Mouse (Mus musculus): Measurements from ENCODE around the gene Ahdc1. TPM values are rescaled to one million over a fixed set of nuclear protein-coding genes. Genes with fewer than 3 reads are reported as not detected.
A peak's percentile ranks its signal among the peaks of the same experiment; 100 is the strongest.

The Ahdc1 gene
- polyA plus RNA-seq, 1 experiment from 2014 or later = 10.4 TPM

DNA sequence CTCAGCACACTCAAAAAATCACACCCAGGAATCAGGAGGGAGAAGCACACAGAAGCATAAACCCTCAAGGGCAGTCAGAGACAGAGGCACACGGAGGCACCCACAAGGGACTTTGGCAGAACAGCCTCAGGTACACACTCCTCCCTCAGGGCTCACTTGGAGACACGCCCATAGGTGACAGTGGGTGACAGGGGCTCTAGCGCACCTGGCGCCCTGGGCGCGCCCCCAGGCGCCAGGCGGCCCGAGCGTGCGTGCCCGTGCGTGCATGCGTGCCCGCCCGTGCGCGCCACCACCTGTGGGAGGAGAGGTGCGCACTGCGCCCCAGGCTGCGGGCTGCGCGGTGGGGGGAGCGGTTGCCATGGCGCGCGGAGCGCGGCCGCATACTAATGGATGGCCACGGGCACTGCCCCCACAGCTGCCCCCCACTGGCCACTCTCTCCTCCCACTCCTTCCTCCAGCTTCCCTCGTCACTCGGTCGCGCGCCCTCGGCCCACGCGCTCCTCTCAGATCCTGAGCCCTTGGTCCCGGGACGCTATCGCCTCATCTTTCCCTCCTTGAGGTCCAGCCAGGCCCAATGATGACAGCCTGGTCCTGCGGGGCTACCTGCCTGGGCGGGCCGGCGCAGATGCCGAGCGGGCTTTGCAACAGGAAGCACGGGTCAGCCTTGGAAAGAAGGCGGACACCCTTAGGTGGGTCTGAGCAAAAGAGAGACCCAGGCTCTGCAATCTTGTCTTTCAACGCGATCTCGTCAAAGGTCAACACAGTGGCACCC lies 74.1 kb downstream of the Ahdc1 start:
- Histone ChIP-seq H3K9ac (ENCODE audit: low read depth, low read length) (peak overlapping the region; percentile 64), H3K4me2 (ENCODE audit: low read length) (peak overlapping the region; percentile 90), H3K36me3 (ENCODE audit: control insufficient read depth, insufficient read depth, low read length) (no peaks in the 10 kb centered on the region), H3K9me3 (ENCODE audit: control insufficient read depth, low read length) (no peaks in the 10 kb centered on the region), H3K27me3 (replicated peaks; ENCODE audit: control insufficient read depth, insufficient read depth, low read length) (no peaks in the 10 kb centered on the region), H3K27ac (ENCODE audit: low read depth, low read length) (peak overlapping the region; percentile 83), H3K4me3 (ENCODE audit: low read length) (peak overlapping the region; percentile 41), H3K4me1 (ENCODE audit: control insufficient read depth, insufficient read depth, low read depth, low read length) (peaks cover 44% of the 10 kb centered on the region)
- ATAC-seq = peak; percentile 68
- WGBS = 0% methylated on average over 39 of the region's 53 CpGs

DNA sequence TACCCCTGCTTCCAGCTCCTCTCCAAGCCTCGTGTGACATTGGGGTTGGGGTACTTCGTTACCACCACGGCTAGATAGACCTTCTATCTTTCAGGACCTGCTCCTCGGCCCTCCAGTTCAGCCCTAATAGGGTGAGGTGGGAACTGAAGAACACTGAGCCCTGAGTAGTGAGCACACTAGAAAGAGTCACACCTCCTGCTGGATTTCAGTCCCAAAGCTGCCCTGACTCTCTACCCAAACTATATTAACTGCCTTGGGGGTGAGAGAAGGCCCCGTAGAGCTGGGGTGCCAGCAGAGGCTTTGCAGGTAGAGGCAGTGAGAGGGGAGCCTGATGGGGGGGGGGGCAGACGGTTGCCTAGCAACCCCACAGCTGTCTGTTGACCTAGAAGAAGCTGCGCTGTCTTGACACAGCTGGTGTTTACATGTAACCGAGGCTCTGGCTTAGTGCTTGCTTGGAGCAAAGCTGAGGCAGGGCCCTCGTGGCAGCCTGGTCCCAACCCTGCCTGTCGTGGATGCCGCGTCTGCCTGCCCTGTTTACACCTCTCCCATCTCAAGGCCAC lies 74.8 kb downstream of the Ahdc1 start:
- Histone ChIP-seq H3K9me3 (ENCODE audit: control insufficient read depth, low read length) (no peaks in the 10 kb centered on the region), H3K4me3 (ENCODE audit: low read length) (no peak overlapping the region; the same call in 1 of the 2 replicates), H3K4me2 (ENCODE audit: low read length) (peak overlapping the region; percentile 90), H3K27me3 (replicated peaks; ENCODE audit: control insufficient read depth, insufficient read depth, low read length) (no peaks in the 10 kb centered on the region), H3K9ac (ENCODE audit: low read depth, low read length) (peak overlapping the region; percentile 64), H3K4me1 (ENCODE audit: control insufficient read depth, insufficient read depth, low read depth, low read length) (peaks cover 50% of the 10 kb centered on the region), H3K27ac (ENCODE audit: low read depth, low read length) (peak overlapping the region; percentile 83), H3K36me3 (ENCODE audit: control insufficient read depth, insufficient read depth, low read length) (no peaks in the 10 kb centered on the region)
- peak; percentile 7; the same call in 1 of the 2 replicates for ATAC-seq
- WGBS = 9% methylated on average over 12 of the region's 12 CpGs

DNA sequence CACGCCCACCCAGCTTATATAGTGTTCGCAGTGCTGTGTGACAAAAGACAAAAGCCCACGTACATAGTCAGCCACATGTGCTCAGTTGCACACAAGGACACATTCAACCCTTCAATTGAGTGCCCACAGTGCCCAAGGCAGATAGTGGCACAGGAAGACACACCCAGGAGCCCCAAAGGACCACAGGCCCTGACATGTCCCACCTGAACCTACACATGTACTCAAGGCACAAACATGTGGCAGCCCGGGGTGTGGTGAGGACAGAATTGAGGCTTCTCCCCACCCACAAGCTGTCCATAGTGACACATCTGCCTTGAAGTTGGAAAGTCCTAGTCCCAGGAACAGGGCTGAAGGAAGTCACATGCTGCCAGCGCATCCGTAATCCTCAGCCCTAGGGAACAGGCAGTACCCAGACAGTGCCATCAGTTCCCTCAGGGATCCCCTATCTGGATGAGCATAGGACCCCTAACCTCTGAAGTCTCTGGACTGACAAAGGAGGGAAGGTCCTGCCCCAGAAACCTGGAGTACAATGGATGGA lies 76.2 kb downstream of the Ahdc1 start:
- H3K4me3 ChIP-seq (ENCODE audit: low read length) = no peak overlapping the region
- peak overlapping the region; percentile 4; the same call in 1 of the 2 replicates for H3K9ac ChIP-seq (ENCODE audit: low read depth, low read length)
- no peaks in the 10 kb centered on the region for H3K36me3 ChIP-seq (ENCODE audit: control insufficient read depth, insufficient read depth, low read length)
- H3K9me3 ChIP-seq (ENCODE audit: control insufficient read depth, low read length) = no peaks in the 10 kb centered on the region
- no peak for ATAC-seq
- peaks cover 60% of the 10 kb centered on the region for H3K4me1 ChIP-seq (ENCODE audit: control insufficient read depth, insufficient read depth, low read depth, low read length)
- no peak overlapping the region for H3K4me2 ChIP-seq (ENCODE audit: low read length)
- WGBS = 85% methylated on average over 6 of the region's 6 CpGs
- H3K27me3 ChIP-seq (replicated peaks; ENCODE audit: control insufficient read depth, insufficient read depth, low read length) = no peaks in the 10 kb centered on the region
- H3K27ac ChIP-seq (ENCODE audit: low read depth, low read length) = no peak overlapping the region

DNA sequence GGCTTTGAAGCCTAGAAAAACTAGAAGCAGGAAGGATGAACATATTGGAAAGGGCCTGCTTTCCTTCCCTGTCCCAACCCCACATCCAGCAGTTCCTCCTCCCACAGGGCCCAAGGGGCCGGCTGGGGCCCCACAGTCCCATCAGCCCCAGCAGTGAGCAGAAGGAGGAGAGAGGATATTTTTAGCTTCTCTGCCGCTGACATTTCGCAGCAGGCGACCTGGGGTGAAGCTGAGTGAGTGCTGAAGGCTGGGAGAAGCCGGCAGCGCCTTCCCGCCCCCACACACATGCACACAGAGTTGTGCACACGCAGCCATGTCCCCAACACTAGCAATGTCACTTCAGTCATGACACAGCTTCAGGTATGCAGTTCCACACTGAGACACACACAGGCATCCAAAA lies 76.8 kb downstream of the Ahdc1 start:
- Histone ChIP-seq H3K9ac (ENCODE audit: low read depth, low read length) (peak overlapping the region; percentile 4; the same call in 1 of the 2 replicates), H3K4me2 (ENCODE audit: low read length) (no peak overlapping the region), H3K27me3 (replicated peaks; ENCODE audit: control insufficient read depth, insufficient read depth, low read length) (no peaks in the 10 kb centered on the region), H3K4me1 (ENCODE audit: control insufficient read depth, insufficient read depth, low read depth, low read length) (peaks cover 66% of the 10 kb centered on the region), H3K4me3 (ENCODE audit: low read length) (no peak overlapping the region), H3K9me3 (ENCODE audit: control insufficient read depth, low read length) (no peaks in the 10 kb centered on the region), H3K27ac (ENCODE audit: low read depth, low read length) (no peak overlapping the region), H3K36me3 (ENCODE audit: control insufficient read depth, insufficient read depth, low read length) (no peaks in the 10 kb centered on the region)
- 38% methylated on average over 7 of the region's 8 CpGs for WGBS
- ATAC-seq = no peak

DNA sequence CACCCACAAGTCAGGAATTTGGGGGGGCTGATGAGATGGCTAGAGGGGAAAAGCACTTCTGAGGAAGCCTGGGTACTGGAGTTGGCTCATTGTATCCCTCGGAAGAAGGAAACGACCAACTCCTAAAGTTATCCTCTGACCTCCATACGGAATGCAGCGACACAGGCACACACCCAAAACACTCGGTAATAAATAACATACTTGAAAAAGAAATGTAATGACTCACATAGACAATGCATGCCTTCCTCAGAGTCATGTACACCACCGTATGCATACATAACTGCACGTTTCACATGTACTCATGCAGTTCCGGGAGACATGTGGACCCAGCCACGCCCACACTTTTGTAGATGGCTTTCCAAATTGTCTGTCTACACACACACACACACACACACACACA lies 78.3 kb downstream of the Ahdc1 start:
- H3K4me3 ChIP-seq (ENCODE audit: low read length) = no peak overlapping the region
- 78% methylated on average over 9 of the region's 9 CpGs for WGBS
- H3K9ac ChIP-seq (ENCODE audit: low read depth, low read length) = no peak overlapping the region
- H3K9me3 ChIP-seq (ENCODE audit: control insufficient read depth, low read length) = no peaks in the 10 kb centered on the region
- no peak overlapping the region for H3K4me2 ChIP-seq (ENCODE audit: low read length)
- H3K36me3 ChIP-seq (ENCODE audit: control insufficient read depth, insufficient read depth, low read length) = no peaks in the 10 kb centered on the region
- ATAC-seq = no peak
- H3K27ac ChIP-seq (ENCODE audit: low read depth, low read length) = no peak overlapping the region
- H3K27me3 ChIP-seq (replicated peaks; ENCODE audit: control insufficient read depth, insufficient read depth, low read length) = no peaks in the 10 kb centered on the region
- peaks cover 72% of the 10 kb centered on the region for H3K4me1 ChIP-seq (ENCODE audit: control insufficient read depth, insufficient read depth, low read depth, low read length)

DNA sequence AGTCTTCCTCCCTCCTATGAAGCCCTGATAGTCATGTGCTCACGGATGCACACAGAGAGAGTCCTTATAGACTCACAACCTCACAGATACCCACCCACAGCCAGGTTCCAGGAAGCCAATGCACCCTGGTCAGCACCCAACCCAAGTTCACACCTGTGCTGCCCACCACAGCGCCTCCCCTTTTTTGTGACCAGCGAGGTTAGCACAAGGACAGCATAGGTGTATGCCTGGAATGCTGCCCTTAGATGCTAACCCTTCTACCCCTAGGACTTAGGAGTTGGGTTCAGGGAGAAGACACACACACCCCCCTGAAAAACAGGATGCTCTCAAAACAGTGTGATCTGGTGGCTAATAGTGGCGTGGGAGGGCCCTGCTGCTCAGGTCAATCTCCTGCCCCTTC lies 78.7 kb downstream of the Ahdc1 start:
- H3K27ac ChIP-seq (ENCODE audit: low read depth, low read length) = peak overlapping the region; percentile 69
- H3K36me3 ChIP-seq (ENCODE audit: control insufficient read depth, insufficient read depth, low read length) = no peaks in the 10 kb centered on the region
- H3K27me3 ChIP-seq (replicated peaks; ENCODE audit: control insufficient read depth, insufficient read depth, low read length) = no peaks in the 10 kb centered on the region
- WGBS = 79% methylated on average over 4 of the region's 4 CpGs
- no peak for ATAC-seq
- H3K9me3 ChIP-seq (ENCODE audit: control insufficient read depth, low read length) = no peaks in the 10 kb centered on the region
- no peak overlapping the region for H3K4me3 ChIP-seq (ENCODE audit: low read length)
- H3K9ac ChIP-seq (ENCODE audit: low read depth, low read length) = peak overlapping the region; percentile 49
- H3K4me1 ChIP-seq (ENCODE audit: control insufficient read depth, insufficient read depth, low read depth, low read length) = peaks cover 72% of the 10 kb centered on the region
- no peak overlapping the region for H3K4me2 ChIP-seq (ENCODE audit: low read length)

DNA sequence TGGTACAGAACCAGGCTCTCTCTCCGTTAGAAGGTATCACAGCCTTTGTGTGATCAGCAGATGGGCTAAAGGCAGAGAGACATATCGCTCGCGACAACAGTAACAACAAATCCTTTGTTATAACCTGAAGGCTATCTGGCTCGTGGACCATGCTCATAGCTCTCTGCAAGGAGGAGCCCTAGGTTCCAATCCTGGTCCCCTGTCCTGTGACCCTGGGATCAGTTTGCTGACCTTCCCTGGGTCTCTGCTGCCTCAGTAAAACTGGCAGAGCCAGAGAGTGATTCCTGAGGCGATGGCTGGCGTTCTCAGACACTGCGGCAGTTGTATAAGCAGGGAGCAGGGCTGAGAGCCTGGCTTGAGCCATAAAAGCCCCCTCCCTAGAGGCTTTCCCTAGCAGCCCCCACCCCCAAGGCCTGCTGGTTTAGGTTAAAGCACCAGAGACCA lies 79.2 kb downstream of the Ahdc1 start:
- no peaks in the 10 kb centered on the region for H3K36me3 ChIP-seq (ENCODE audit: control insufficient read depth, insufficient read depth, low read length)
- peak; percentile 7; the same call in 1 of the 2 replicates for ATAC-seq
- no peak overlapping the region for H3K4me3 ChIP-seq (ENCODE audit: low read length)
- H3K27me3 ChIP-seq (replicated peaks; ENCODE audit: control insufficient read depth, insufficient read depth, low read length) = no peaks in the 10 kb centered on the region
- peak overlapping the region; percentile 49 for H3K9ac ChIP-seq (ENCODE audit: low read depth, low read length)
- peaks cover 72% of the 10 kb centered on the region for H3K4me1 ChIP-seq (ENCODE audit: control insufficient read depth, insufficient read depth, low read depth, low read length)
- WGBS = 24% methylated on average over 8 of the region's 8 CpGs
- peak overlapping the region; percentile 22; the same call in 1 of the 2 replicates for H3K4me2 ChIP-seq (ENCODE audit: low read length)
- no peaks in the 10 kb centered on the region for H3K9me3 ChIP-seq (ENCODE audit: control insufficient read depth, low read length)
- H3K27ac ChIP-seq (ENCODE audit: low read depth, low read length) = peak overlapping the region; percentile 69

DNA sequence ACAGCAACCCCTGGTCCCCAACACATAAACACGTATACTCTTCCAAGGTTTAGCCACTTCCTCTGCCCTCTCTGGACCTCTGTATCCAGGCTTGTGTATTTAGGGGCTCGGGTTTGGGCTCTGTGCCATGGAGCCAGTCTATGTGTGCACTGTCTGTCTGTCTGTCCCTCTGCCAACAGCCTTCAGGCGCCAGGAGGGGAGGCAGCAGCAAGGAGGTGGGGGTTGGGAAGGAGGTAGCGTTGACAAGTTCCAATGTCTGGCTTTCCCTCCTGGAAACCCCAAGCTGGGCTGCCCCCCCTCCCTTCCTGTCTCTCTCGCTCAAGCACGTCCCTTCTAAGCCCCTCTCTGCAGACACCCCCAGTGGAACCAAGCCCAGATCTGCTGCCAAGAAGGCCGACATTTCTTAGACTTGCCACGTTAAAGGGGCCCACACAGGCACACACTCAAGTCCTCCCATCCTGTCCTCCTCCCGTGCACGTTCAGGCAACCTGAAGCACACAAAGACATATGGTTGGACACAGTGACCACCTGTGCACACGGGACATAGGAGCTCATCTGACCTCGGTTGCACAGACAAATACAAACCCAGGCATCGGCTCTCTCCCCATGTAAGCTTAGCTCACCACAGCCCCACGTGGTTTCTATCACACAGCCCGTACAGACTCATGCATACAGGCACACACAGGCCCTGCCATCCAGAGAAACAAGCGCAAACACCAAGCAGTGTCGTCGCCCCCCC lies 79.8 kb downstream of the Ahdc1 start:
- peak; percentile 24; the same call in 1 of the 2 replicates for ATAC-seq

DNA sequence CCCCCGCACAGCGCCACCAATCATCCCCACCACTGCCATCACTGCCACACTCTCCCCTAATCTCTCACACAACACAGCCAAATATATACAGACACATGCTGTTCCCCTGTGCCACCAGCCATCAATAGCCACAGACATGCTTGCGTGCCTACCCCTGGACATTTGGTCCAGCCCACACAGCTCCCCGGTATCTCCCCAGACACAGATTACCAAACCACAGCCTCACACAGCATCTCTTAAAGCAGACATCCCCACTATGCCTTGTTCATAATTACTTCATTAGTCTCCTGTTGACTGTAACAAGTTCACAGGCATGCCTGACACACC lies 80.4 kb downstream of the Ahdc1 start:
- Histone ChIP-seq H3K4me2 (ENCODE audit: low read length) (peak overlapping the region; percentile 22; the same call in 1 of the 2 replicates), H3K9ac (ENCODE audit: low read depth, low read length) (no peak overlapping the region), H3K4me3 (ENCODE audit: low read length) (no peak overlapping the region), H3K27ac (ENCODE audit: low read depth, low read length) (peak overlapping the region; percentile 69), H3K36me3 (ENCODE audit: control insufficient read depth, insufficient read depth, low read length) (no peaks in the 10 kb centered on the region), H3K9me3 (ENCODE audit: control insufficient read depth, low read length) (no peaks in the 10 kb centered on the region), H3K27me3 (replicated peaks; ENCODE audit: control insufficient read depth, insufficient read depth, low read length) (no peaks in the 10 kb centered on the region), H3K4me1 (ENCODE audit: control insufficient read depth, insufficient read depth, low read depth, low read length) (peaks cover 66% of the 10 kb centered on the region)
- ATAC-seq = no peak
- 66% methylated on average over 4 of the region's 4 CpGs for WGBS

More for the DNA sequence above, 79.8 kb downstream of the Ahdc1 start:
- Histone ChIP-seq H3K36me3 (ENCODE audit: control insufficient read depth, insufficient read depth, low read length) (no peaks in the 10 kb centered on the region), H3K4me2 (ENCODE audit: low read length) (peak overlapping the region; percentile 22), H3K9me3 (ENCODE audit: control insufficient read depth, low read length) (no peaks in the 10 kb centered on the region), H3K4me3 (ENCODE audit: low read length) (no peak overlapping the region), H3K9ac (ENCODE audit: low read depth, low read length) (peak overlapping the region; percentile 49), H3K27ac (ENCODE audit: low read depth, low read length) (peak overlapping the region; percentile 69), H3K27me3 (replicated peaks; ENCODE audit: control insufficient read depth, insufficient read depth, low read length) (no peaks in the 10 kb centered on the region), H3K4me1 (ENCODE audit: control insufficient read depth, insufficient read depth, low read depth, low read length) (peaks cover 71% of the 10 kb centered on the region)
- 23% methylated on average over 18 of the region's 18 CpGs for WGBS
